Mouse (Mus musculus): ENCODE results near the gene Prkcsh. TPM values are rescaled to one million over a fixed set of nuclear protein-coding genes. Genes with fewer than 3 reads are reported as not detected.

The Prkcsh gene
- polyA plus RNA-seq, 1 experiment from 2014 or later = 57.1 TPM

- Histone ChIP-seq H3K9me3 (replicated peaks; ENCODE audit: control insufficient read depth, low read length) (no peaks in the 10 kb centered on the region), H3K36me3 (ENCODE audit: control insufficient read depth, insufficient read depth, low read length) (no peaks in the 10 kb centered on the region), H3K4me1 (ENCODE audit: control insufficient read depth, insufficient read depth, low read length) (no peaks in the 10 kb centered on the region), H3K9ac (ENCODE audit: low read length) (no peak overlapping the region), H3K27me3 (replicated peaks; ENCODE audit: control insufficient read depth, insufficient read depth, low read length) (no peaks in the 10 kb centered on the region), H3K4me2 (ENCODE audit: low read length) (no peak overlapping the region), H3K27ac (ENCODE audit: low read depth, low read length) (no peak overlapping the region), H3K4me3 (ENCODE audit: low read depth, low read length) (no peak overlapping the region)
- DNase-seq (ENCODE audit: low spot score) = no peak
- ATAC-seq = peak; percentile 37; the same call in 1 of the 2 replicates
- 77% methylated on average over 5 of the region's 5 CpGs for WGBS
Measured at GRCm38 (mm10) chr9:21977331-21977730, 25.3 kb upstream of the Prkcsh start.

GRCm38 (mm10) chr9:21977972-21978371 is 24.6 kb upstream of the Prkcsh start:
- H3K36me3 ChIP-seq (ENCODE audit: control insufficient read depth, insufficient read depth, low read length) = no peaks in the 10 kb centered on the region
- H3K27me3 ChIP-seq (replicated peaks; ENCODE audit: control insufficient read depth, insufficient read depth, low read length) = no peaks in the 10 kb centered on the region
- WGBS = 20% methylated on average over 2 of the region's 2 CpGs
- no peak for DNase-seq (ENCODE audit: low spot score)
- no peak for ATAC-seq
- no peaks in the 10 kb centered on the region for H3K4me1 ChIP-seq (ENCODE audit: control insufficient read depth, insufficient read depth, low read length)
- no peaks in the 10 kb centered on the region for H3K9me3 ChIP-seq (replicated peaks; ENCODE audit: control insufficient read depth, low read length)
- no peak overlapping the region for H3K4me2 ChIP-seq (ENCODE audit: low read length)
- H3K27ac ChIP-seq (ENCODE audit: low read depth, low read length) = no peak overlapping the region
- H3K4me3 ChIP-seq (ENCODE audit: low read depth, low read length) = no peak overlapping the region
- H3K9ac ChIP-seq (ENCODE audit: low read length) = no peak overlapping the region

GRCm38 (mm10) chr9:21978398-21979128 is 24.0 kb upstream of the Prkcsh start:
- no peaks in the 10 kb centered on the region for H3K36me3 ChIP-seq (ENCODE audit: control insufficient read depth, insufficient read depth, low read length)
- DNase-seq (ENCODE audit: low spot score) = no peak
- H3K4me3 ChIP-seq (ENCODE audit: low read depth, low read length) = no peak overlapping the region
- no peak overlapping the region for H3K9ac ChIP-seq (ENCODE audit: low read length)
- no peak overlapping the region for H3K4me2 ChIP-seq (ENCODE audit: low read length)
- WGBS = 91% methylated on average over 4 of the region's 4 CpGs
- no peaks in the 10 kb centered on the region for H3K9me3 ChIP-seq (replicated peaks; ENCODE audit: control insufficient read depth, low read length)
- ATAC-seq = no peak
- H3K27me3 ChIP-seq (replicated peaks; ENCODE audit: control insufficient read depth, insufficient read depth, low read length) = no peaks in the 10 kb centered on the region
- H3K4me1 ChIP-seq (ENCODE audit: control insufficient read depth, insufficient read depth, low read length) = no peaks in the 10 kb centered on the region
- H3K27ac ChIP-seq (ENCODE audit: low read depth, low read length) = no peak overlapping the region

GRCm38 (mm10) chr9:21983911-21984310 is 18.7 kb upstream of the Prkcsh start:
- no peaks in the 10 kb centered on the region for H3K9me3 ChIP-seq (replicated peaks; ENCODE audit: control insufficient read depth, low read length)

GRCm38 (mm10) chr9:21987592-21988342 is 14.8 kb upstream of the Prkcsh start:
- Histone ChIP-seq H3K4me2 (ENCODE audit: low read length) (peak overlapping the region; percentile 47), H3K36me3 (ENCODE audit: control insufficient read depth, insufficient read depth, low read length) (no peaks in the 10 kb centered on the region), H3K9ac (ENCODE audit: low read length) (no peak overlapping the region), H3K4me3 (ENCODE audit: low read depth, low read length) (0 out of 2 replicates have a peak overlapping the region, but pooled peaks have one; percentile 24), H3K27me3 (replicated peaks; ENCODE audit: control insufficient read depth, insufficient read depth, low read length) (peaks cover 53% of the 10 kb centered on the region), H3K4me1 (ENCODE audit: control insufficient read depth, insufficient read depth, low read length) (peaks cover 11% of the 10 kb centered on the region), H3K27ac (ENCODE audit: low read depth, low read length) (no peak overlapping the region), H3K9me3 (replicated peaks; ENCODE audit: control insufficient read depth, low read length) (no peaks in the 10 kb centered on the region)
- ATAC-seq = no peak
- no peak for DNase-seq (ENCODE audit: low spot score)
- WGBS = 8% methylated on average over 36 of the region's 36 CpGs

More at GRCm38 (mm10) chr9:21983911-21984310, 18.7 kb upstream of the Prkcsh start:
- no peak for DNase-seq (ENCODE audit: low spot score)
- H3K27me3 ChIP-seq (replicated peaks; ENCODE audit: control insufficient read depth, insufficient read depth, low read length) = peaks cover 25% of the 10 kb centered on the region
- no peak overlapping the region for H3K27ac ChIP-seq (ENCODE audit: low read depth, low read length)
- no peaks in the 10 kb centered on the region for H3K36me3 ChIP-seq (ENCODE audit: control insufficient read depth, insufficient read depth, low read length)
- peaks cover 7% of the 10 kb centered on the region for H3K4me1 ChIP-seq (ENCODE audit: control insufficient read depth, insufficient read depth, low read length)
- H3K9ac ChIP-seq (ENCODE audit: low read length) = no peak overlapping the region
- no peak overlapping the region for H3K4me3 ChIP-seq (ENCODE audit: low read depth, low read length)
- 6% methylated on average over 3 of the region's 3 CpGs for WGBS
- no peak overlapping the region for H3K4me2 ChIP-seq (ENCODE audit: low read length)
- no peak for ATAC-seq

GRCm38 (mm10) chr9:21988421-21989101 is 14.0 kb upstream of the Prkcsh start:
- Histone ChIP-seq H3K27ac (ENCODE audit: low read depth, low read length) (no peak overlapping the region), H3K4me2 (ENCODE audit: low read length) (peak overlapping the region; percentile 47), H3K4me3 (ENCODE audit: low read depth, low read length) (peak overlapping the region; percentile 24), H3K4me1 (ENCODE audit: control insufficient read depth, insufficient read depth, low read length) (peaks cover 11% of the 10 kb centered on the region), H3K9me3 (replicated peaks; ENCODE audit: control insufficient read depth, low read length) (no peaks in the 10 kb centered on the region), H3K9ac (ENCODE audit: low read length) (peak overlapping the region; percentile 46), H3K27me3 (replicated peaks; ENCODE audit: control insufficient read depth, insufficient read depth, low read length) (peaks cover 53% of the 10 kb centered on the region), H3K36me3 (ENCODE audit: control insufficient read depth, insufficient read depth, low read length) (no peaks in the 10 kb centered on the region)
- under 1% methylated on average over 32 of the region's 32 CpGs for WGBS
- DNase-seq (ENCODE audit: low spot score) = no peak
- ATAC-seq = peak; percentile 37; the same call in 1 of the 2 replicates

GRCm38 (mm10) chr9:21989230-21990110 is 13.1 kb upstream of the Prkcsh start, which contains the start of gene Rgl3:
Gene Rgl3 (minus strand): TSS chr9:21989446.
- ATAC-seq = 0 out of 2 replicates have a peak, but pooled peaks have one; percentile 14
- no peaks in the 10 kb centered on the region for H3K36me3 ChIP-seq (ENCODE audit: control insufficient read depth, insufficient read depth, low read length)
- H3K27ac ChIP-seq (ENCODE audit: low read depth, low read length) = no peak within 1 kb of the TSS
- under 1% methylated on average over 42 of the region's 42 CpGs for WGBS
- peak within 1 kb of the TSS; percentile 46 for H3K9ac ChIP-seq (ENCODE audit: low read length)
- no peaks in the 10 kb centered on the region for H3K9me3 ChIP-seq (replicated peaks; ENCODE audit: control insufficient read depth, low read length)
- peak within 1 kb of the TSS; percentile 47 for H3K4me2 ChIP-seq (ENCODE audit: low read length)
- peak within 1 kb of the TSS; percentile 24 for H3K4me3 ChIP-seq (ENCODE audit: low read depth, low read length)
- DNase-seq (ENCODE audit: low spot score) = no peak
- H3K4me1 ChIP-seq (ENCODE audit: control insufficient read depth, insufficient read depth, low read length) = peaks cover 11% of the 10 kb centered on the region
- peaks cover 53% of the 10 kb centered on the region for H3K27me3 ChIP-seq (replicated peaks; ENCODE audit: control insufficient read depth, insufficient read depth, low read length)

GRCm38 (mm10) chr9:21992227-21992626 is 10.4 kb upstream of the Prkcsh start:
- no peaks in the 10 kb centered on the region for H3K9me3 ChIP-seq (replicated peaks; ENCODE audit: control insufficient read depth, low read length)
- WGBS = 84% methylated on average over 4 of the region's 4 CpGs
- DNase-seq (ENCODE audit: low spot score) = no peak
- no peak for ATAC-seq
- no peak overlapping the region for H3K9ac ChIP-seq (ENCODE audit: low read length)
- H3K27me3 ChIP-seq (replicated peaks; ENCODE audit: control insufficient read depth, insufficient read depth, low read length) = peaks cover 45% of the 10 kb centered on the region
- no peak overlapping the region for H3K27ac ChIP-seq (ENCODE audit: low read depth, low read length)
- H3K4me3 ChIP-seq (ENCODE audit: low read depth, low read length) = no peak overlapping the region
- H3K4me2 ChIP-seq (ENCODE audit: low read length) = no peak overlapping the region
- peaks cover 11% of the 10 kb centered on the region for H3K4me1 ChIP-seq (ENCODE audit: control insufficient read depth, insufficient read depth, low read length)
- H3K36me3 ChIP-seq (ENCODE audit: control insufficient read depth, insufficient read depth, low read length) = no peaks in the 10 kb centered on the region

Data from forebrain, embryonic 14.5 days (tissue).